ENCODE assay signal across 10 mouse cellular contexts in the genomic region with DNA sequence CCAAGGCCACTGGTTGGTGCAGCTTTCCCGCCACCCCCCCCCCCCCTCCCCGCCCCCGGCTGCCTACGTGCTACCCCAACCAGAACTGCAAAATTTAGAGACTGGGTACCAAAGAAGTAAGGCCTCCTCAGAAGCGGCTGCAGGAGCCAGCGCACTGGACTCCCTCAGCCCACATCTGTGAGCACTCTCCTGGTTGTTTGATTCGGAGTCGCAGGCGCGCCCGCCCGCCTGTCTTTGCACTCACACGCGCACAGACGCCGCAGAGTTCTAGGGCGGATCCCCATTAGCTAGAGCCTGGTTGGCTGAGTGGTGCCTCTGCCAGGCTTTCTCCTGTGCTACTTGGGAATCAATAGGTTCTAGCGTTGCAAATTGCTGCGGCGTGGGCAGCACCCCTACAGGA. TPM values are rescaled to one million over a fixed set of nuclear protein-coding genes. Genes with fewer than 3 reads are reported as not detected.
A peak's percentile ranks its signal among the peaks of the same experiment; 100 is the strongest.
DNase-seq lines count a peak whose midpoint lies in the region; ATAC-seq and TF ChIP-seq lines count a peak whose summit lies in the region.
"Had no signal": no experiment of that assay in that cellular context is flagged by ENCODE, and none has a peak within 500 bp of the region (broad histone marks: within the 10 kb centered on the region; RNA-seq: fewer than 3 reads in every experiment).

No protein-coding gene starts in this region.

- ATAC-seq in heart, embryonic 14.5 days (ENCODE audit: insufficient number of reproducible peaks, insufficient read depth, low FRiP score, low read depth): no peak
- ATAC-seq in embryonic facial prominence, embryonic 11.5 days (replicated peaks; ENCODE audit: insufficient number of reproducible peaks, low FRiP score, low TSS enrichment, low read depth): peak; percentile 77
- ATAC-seq in intestine, embryonic 16.5 days: peak; percentile 60; the same call in 1 of the 2 replicates
- peak; percentile 28; the same call in 1 of the 2 replicates for ATAC-seq in midbrain, postnatal 0 days (ENCODE audit: low FRiP score)

- peaks cover 74% of the 10 kb centered on the region for H3K27me3 ChIP-seq in heart, embryonic 14.5 days (ENCODE audit: control insufficient read depth, insufficient read depth, low read length)
- peaks cover 25% of the 10 kb centered on the region for H3K27me3 ChIP-seq in embryonic facial prominence, embryonic 11.5 days (ENCODE audit: control insufficient read depth, insufficient read depth, low read length)
- H3K27me3 ChIP-seq in intestine, embryonic 16.5 days (replicated peaks; ENCODE audit: control insufficient read depth, insufficient read depth, low read length): peaks cover 54% of the 10 kb centered on the region
- H3K27me3 ChIP-seq in midbrain, postnatal 0 days (ENCODE audit: insufficient read depth, low read length): peaks cover 48% of the 10 kb centered on the region

- no peak for DNase-seq in heart, adult 18-20 months
- peak; percentile 83 for DNase-seq in embryonic facial prominence, embryonic 11.5 days (ENCODE audit: low spot score)
- DNase-seq in midbrain, postnatal 0 days (ENCODE audit: low spot score): no peak
- no peak for DNase-seq in cerebellum, adult 18-20 months
- DNase-seq in frontal cortex, postnatal 25 days (ENCODE audit: low spot score in 2 of 2): no peak
- DNase-seq in layer of hippocampus, postnatal 25 days (ENCODE audit: extremely low spot score in 1 of 2, low spot score in 1 of 2): no peak
- DNase-seq: cerebellum, adult 9-11 months; layer of hippocampus, postnatal 36 days had no signal

- TF ChIP-seq CTCF in midbrain, postnatal 0 days (IDR thresholded peaks at IDR 0.05): no peak

- H3K27ac ChIP-seq in heart, embryonic 14.5 days (replicated peaks in 1 of 2; ENCODE audit: control insufficient read depth in 1 of 2, insufficient read depth in 1 of 2, low read depth in 2 of 2, low read length in 2 of 2): no peak overlapping the region
- H3K27ac ChIP-seq in embryonic facial prominence, embryonic 11.5 days (replicated peaks; ENCODE audit: low read depth, low read length): no peak overlapping the region
- H3K27ac ChIP-seq in intestine, embryonic 16.5 days (ENCODE audit: low read length): no peak overlapping the region
- H3K27ac ChIP-seq in midbrain, postnatal 0 days (ENCODE audit: low read depth, low read length): peak overlapping the region; percentile 38; the same call in 1 of the 2 replicates

- H3K9me3 ChIP-seq in heart, embryonic 14.5 days (ENCODE audit: control insufficient read depth, low read length): no peaks in the 10 kb centered on the region
- H3K9me3 ChIP-seq in embryonic facial prominence, embryonic 11.5 days (replicated peaks; ENCODE audit: control insufficient read depth, low read length): no peaks in the 10 kb centered on the region
- H3K9me3 ChIP-seq in intestine, embryonic 16.5 days (ENCODE audit: control insufficient read depth, low read length): no peaks in the 10 kb centered on the region
- H3K9me3 ChIP-seq in midbrain, postnatal 0 days (ENCODE audit: low read length): no peaks in the 10 kb centered on the region

- no peaks in the 10 kb centered on the region for H3K4me1 ChIP-seq in heart, embryonic 14.5 days (ENCODE audit: control insufficient read depth in 2 of 2, insufficient read depth in 2 of 2, low read length in 2 of 2)
- H3K4me1 ChIP-seq in embryonic facial prominence, embryonic 11.5 days (ENCODE audit: control insufficient read depth, insufficient read depth, low read length): no peaks in the 10 kb centered on the region
- H3K4me1 ChIP-seq in intestine, embryonic 16.5 days (ENCODE audit: control insufficient read depth, insufficient read depth, low read length): no peaks in the 10 kb centered on the region
- no peaks in the 10 kb centered on the region for H3K4me1 ChIP-seq in midbrain, postnatal 0 days (ENCODE audit: insufficient read depth, low read length)

- H3K36me3 ChIP-seq in heart, embryonic 14.5 days (ENCODE audit: control insufficient read depth, insufficient read depth, low read length): no peaks in the 10 kb centered on the region
- no peaks in the 10 kb centered on the region for H3K36me3 ChIP-seq in embryonic facial prominence, embryonic 11.5 days (replicated peaks; ENCODE audit: control insufficient read depth, insufficient read depth, low read depth, low read length)
- H3K36me3 ChIP-seq in intestine, embryonic 16.5 days (ENCODE audit: control insufficient read depth, insufficient read depth, low read length): no peaks in the 10 kb centered on the region
- H3K36me3 ChIP-seq in midbrain, postnatal 0 days (ENCODE audit: insufficient read depth, low read length): no peaks in the 10 kb centered on the region

- peak overlapping the region; percentile 26 to 27 for H3K4me3 ChIP-seq in heart, embryonic 14.5 days (ENCODE audit: control insufficient read depth in 1 of 2, insufficient read depth in 1 of 2, low read depth in 1 of 2, low read length in 2 of 2)
- H3K4me3 ChIP-seq in embryonic facial prominence, embryonic 11.5 days (ENCODE audit: low read depth, low read length): peak overlapping the region; percentile 5
- peak overlapping the region; percentile 22 for H3K4me3 ChIP-seq in intestine, embryonic 16.5 days (ENCODE audit: low read length)
- H3K4me3 ChIP-seq in midbrain, postnatal 0 days (ENCODE audit: low read depth, low read length): no peak overlapping the region

- H3K4me2 ChIP-seq in heart, embryonic 14.5 days (ENCODE audit: low read length): peak overlapping the region; percentile 54
- peak overlapping the region; percentile 37 for H3K4me2 ChIP-seq in embryonic facial prominence, embryonic 11.5 days (ENCODE audit: low read depth, low read length)
- H3K4me2 ChIP-seq in intestine, embryonic 16.5 days (ENCODE audit: low read depth, low read length): peak overlapping the region; percentile 32
- peak overlapping the region; percentile 39 for H3K4me2 ChIP-seq in midbrain, postnatal 0 days (ENCODE audit: low read depth, low read length, poor library complexity, severe bottlenecking)

- WGBS in heart, embryonic 14.5 days: 2% methylated on average over 19 of the region's 20 CpGs
- WGBS in embryonic facial prominence, embryonic 11.5 days: 0% methylated on average over 18 of the region's 20 CpGs
- WGBS in intestine, embryonic 16.5 days: 3% methylated on average over 19 of the region's 20 CpGs
- 0% methylated on average over 17 of the region's 20 CpGs for WGBS in midbrain, postnatal 0 days

- no peak overlapping the region for H3K9ac ChIP-seq in heart, embryonic 14.5 days (ENCODE audit: low read length)
- no peak overlapping the region for H3K9ac ChIP-seq in embryonic facial prominence, embryonic 11.5 days (replicated peaks; ENCODE audit: low read length)
- H3K9ac ChIP-seq in intestine, embryonic 16.5 days (ENCODE audit: low read depth, low read length): no peak overlapping the region
- no peak overlapping the region for H3K9ac ChIP-seq in midbrain, postnatal 0 days (replicated peaks; ENCODE audit: low read length, poor library complexity, severe bottlenecking)

RNA-seq across cellular contexts. Expression of gene Tfap2b, which starts 32.6 kb away (rescaled TPM):
- polyA plus RNA-seq in heart, embryonic 14.5 days (2014; fragmentation: Nextera tagmentation; extraction: Ambion mirVana): 0.23 TPM in 1 of 2 replicates, not detected in the other
- total RNA-seq in heart, adult 18-20 months (2021): not detected
- 22.9 and 29.1 TPM in 2 replicates for polyA plus RNA-seq in embryonic facial prominence, embryonic 11.5 days (2014; fragmentation: Nextera tagmentation; extraction: Ambion mirVana)
- polyA plus RNA-seq in intestine, embryonic 16.5 days (2015; fragmentation: Nextera tagmentation; extraction: Ambion mirVana): 0.22 TPM in 2 replicates
- total RNA-seq in midbrain, postnatal 0 days (2014; rRNA removed): 86.4 and 104 TPM in 2 replicates
- polyA plus RNA-seq in midbrain, postnatal 0 days (2015; fragmentation: Nextera tagmentation; extraction: Ambion mirVana): 172 and 180 TPM in 2 replicates
- total RNA-seq in layer of hippocampus, postnatal 25 days (2021): under 1 TPM; 0.12 to 0.49 TPM

Comparison
In these comparisons a context has a peak if more than half of its experiments do, and no peak if none do; other contexts are left out.
1. RNA of gene Tfap2b, which starts 32.6 kb away (polyA plus RNA-seq): 172 to 180 TPM in midbrain, postnatal 0 days and 22.9 to 29.1 TPM in embryonic facial prominence, embryonic 11.5 days; 0.23 TPM in heart, embryonic 14.5 days and 0.22 TPM in intestine, embryonic 16.5 days; every median in the first group is over 10 times any median in the second.
2. Peak in every context shown above with its lines, with median percentiles within 50 percentile points of each other: H3K4me2 ChIP-seq.